Mouse (Mus musculus) urinary bladder, postnatal 4 days (tissue): ENCODE results near the gene Vgll2.

ENCODE experiments used
- DNase-seq, 2 experiments: peaks; one replicate each; pipeline ENCODE4 v3.0.0; 2021 to 2022; ENCODE audit warnings: low spot score in 2 of 2

Gene Vgll2

GRCm38 (mm10) chr10:52022413-52023212, at the start of gene Vgll2:
TSS of gene Vgll2 (plus strand) at chr10:52022502.
- peak in 1 of 2 experiments; percentile 17 for DNase-seq

GRCm38 (mm10) chr10:51975137-51975536, 47.2 kb upstream of the Vgll2 start:
- no peak for DNase-seq

GRCm38 (mm10) chr10:51975587-51975986, 46.7 kb upstream of the Vgll2 start:
- no peak for DNase-seq

GRCm38 (mm10) chr10:51981651-51982050, 40.7 kb upstream of the Vgll2 start:
- no peak for DNase-seq

- DNase-seq, result no peak
These were observed 39.9 kb upstream of the Vgll2 start for GRCm38 (mm10) chr10:51982395-51982794.

GRCm38 (mm10) chr10:52018471-52018870, 3.8 kb upstream of the Vgll2 start:
- no peak for DNase-seq

GRCm38 (mm10) chr10:52021231-52021630, 1.1 kb upstream of the Vgll2 start:
- DNase-seq, result no peak

- no peak for DNase-seq
These were observed 437 bp upstream of the Vgll2 start for GRCm38 (mm10) chr10:52021736-52022394.

- no peak for DNase-seq
These were observed 1.1 kb downstream of the Vgll2 start for GRCm38 (mm10) chr10:52023213-52024052.

GRCm38 (mm10) chr10:52024053-52024410, 1.7 kb downstream of the Vgll2 start:
- no peak for DNase-seq

GRCm38 (mm10) chr10:52025291-52025690, 3.0 kb downstream of the Vgll2 start:
- no peak for DNase-seq

GRCm38 (mm10) chr10:52025821-52026220, 3.5 kb downstream of the Vgll2 start:
- DNase-seq, result no peak

GRCm38 (mm10) chr10:52027161-52028035, 5.1 kb downstream of the Vgll2 start:
- DNase-seq, result no peak

- DNase-seq, result no peak
These were observed 6.5 kb downstream of the Vgll2 start for GRCm38 (mm10) chr10:52028561-52029370.

GRCm38 (mm10) chr10:52029421-52030080, 7.2 kb downstream of the Vgll2 start:
- no peak for DNase-seq

- DNase-seq, result no peak
These were observed 11.4 kb downstream of the Vgll2 start for GRCm38 (mm10) chr10:52033729-52034128.

- no peak for DNase-seq
These were observed 17.1 kb downstream of the Vgll2 start for GRCm38 (mm10) chr10:52039392-52039791.

- DNase-seq, result no peak
These were observed 20.8 kb downstream of the Vgll2 start for GRCm38 (mm10) chr10:52043086-52043485.

GRCm38 (mm10) chr10:52048287-52048686, 26.0 kb downstream of the Vgll2 start:
- no peak for DNase-seq

GRCm38 (mm10) chr10:52072482-52072881, 50.2 kb downstream of the Vgll2 start:
- DNase-seq, result no peak
